Mouse (Mus musculus) megakaryocyte, embryonic 14.5 days (primary cell): ENCODE measurements at regions not wholly inside any gene's neighbourhood (a gene's known extent, or its start where the extent isn't known, plus 50 kb on each side); places are given as distances from the start of the nearest gene placed in this dataset.

Source experiments
- FLI1 ChIP-seq: IDR thresholded peaks from 2 replicates; pipeline ENCODE4 v1.6.1; 2012; ENCODE audit warnings: low read length, inconsistent platforms, mixed read lengths
- GATA1 ChIP-seq: IDR thresholded peaks from 3 replicates; pipeline ENCODE4 v1.6.1; 2012; ENCODE audit warnings: mixed read lengths, low read length, inconsistent platforms, borderline replicate concordance

DNA sequence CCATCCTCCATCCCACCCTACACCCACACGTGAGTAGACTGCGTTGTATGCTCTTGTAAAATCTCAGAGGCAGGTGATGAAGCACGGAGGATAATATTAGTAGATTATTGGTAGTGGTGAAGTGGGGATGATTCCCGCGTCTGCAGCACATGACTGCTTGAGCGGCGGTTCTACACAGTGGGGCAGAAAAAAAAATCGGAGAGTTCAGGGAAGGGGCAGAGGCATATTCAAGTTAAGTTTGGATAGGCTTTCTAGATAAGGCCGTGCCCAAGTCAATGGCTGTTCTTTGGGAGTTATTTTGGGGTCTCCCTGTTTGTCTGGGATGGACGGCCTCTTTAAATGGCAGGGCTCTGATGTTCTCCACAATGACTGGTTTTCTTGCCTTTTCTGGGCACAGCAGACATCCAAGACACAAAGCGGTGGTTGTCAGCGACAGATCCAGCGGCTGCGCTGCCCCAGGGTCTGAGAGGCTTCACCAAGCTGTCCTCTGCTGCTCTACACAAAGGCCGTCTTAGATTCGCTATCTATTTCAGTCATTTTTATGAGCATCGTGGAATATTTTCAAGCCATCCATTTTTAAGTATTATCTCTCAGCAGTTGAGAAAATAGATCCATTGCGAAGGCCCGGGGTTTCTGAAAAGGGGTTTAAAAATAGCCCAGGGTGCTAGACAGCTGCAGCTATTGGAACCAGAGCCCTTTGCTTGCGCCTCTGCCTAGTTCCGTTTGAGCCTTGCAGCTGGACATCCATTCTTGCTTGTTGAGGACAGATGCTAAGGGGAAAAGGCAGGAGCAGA, 284.6 kb downstream of the Gm49356 start:
- TF ChIP-seq GATA1 = no peak
- no peak for TF ChIP-seq FLI1
